Comparison of ENCODE assay signal across 18 mouse cellular contexts in the genomic region with DNA sequence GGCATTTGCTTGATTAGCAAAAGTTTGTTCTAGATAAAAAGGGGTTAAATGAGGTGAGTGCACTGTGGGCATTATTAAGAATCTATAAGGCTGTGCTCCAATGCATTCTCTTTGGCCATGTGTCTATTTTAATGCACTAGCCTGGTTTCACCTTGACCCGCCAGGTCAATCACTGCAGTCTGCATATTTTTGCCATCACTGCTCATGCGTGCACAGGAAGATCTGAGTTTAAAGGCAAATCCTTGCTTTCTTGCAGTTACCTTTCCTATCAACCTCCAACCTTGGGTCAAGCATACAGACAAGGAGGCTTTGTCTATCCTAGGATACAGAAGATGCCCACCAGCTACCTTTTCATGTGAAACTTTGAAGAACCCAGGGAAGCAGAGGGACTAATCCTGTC. TPM values are rescaled to one million over a fixed set of nuclear protein-coding genes. Genes with fewer than 3 reads are reported as not detected.
DNase-seq lines count a peak whose midpoint lies in the region; ATAC-seq lines count a peak whose summit lies in the region.
"Had no signal": no experiment of that assay in that cellular context is flagged by ENCODE, and none has a peak within 500 bp of the region (broad histone marks: within the 10 kb centered on the region; RNA-seq: fewer than 3 reads in every experiment).

No protein-coding gene starts in this region.

- ATAC-seq in kidney, embryonic 16.5 days (ENCODE audit: low FRiP score, low TSS enrichment) = no peak
- ATAC-seq in CD4-positive, CD25-positive, alpha-beta regulatory T cell, adult 4 months = no peak
- ATAC-seq: forebrain, embryonic 15.5 days had no signal

- H3K27me3 ChIP-seq in kidney, embryonic 16.5 days (ENCODE audit: insufficient read depth, low read length) = no peaks in the 10 kb centered on the region
- no peaks in the 10 kb centered on the region for H3K27me3 ChIP-seq in limb, embryonic 10.5 days (ENCODE audit: low read depth, poor library complexity, severe bottlenecking)
- H3K27me3 ChIP-seq: embryonic facial prominence, embryonic 12.5 days; forebrain, embryonic 15.5 days had no signal

- no peak overlapping the region for H3K4me3 ChIP-seq in kidney, embryonic 16.5 days (ENCODE audit: low read length)
- no peak overlapping the region for H3K4me3 ChIP-seq in limb, embryonic 10.5 days
- H3K4me3 ChIP-seq: embryonic facial prominence, embryonic 12.5 days; forebrain, embryonic 15.5 days; hindbrain, embryonic 10.5 days had no signal

- no peaks in the 10 kb centered on the region for H3K4me1 ChIP-seq in kidney, embryonic 16.5 days (ENCODE audit: insufficient read depth, low read length)
- peaks cover 4% of the 10 kb centered on the region for H3K4me1 ChIP-seq in limb, embryonic 10.5 days
- H3K4me1 ChIP-seq: embryonic facial prominence, embryonic 12.5 days; forebrain, embryonic 15.5 days; hindbrain, embryonic 10.5 days had no signal

- H3K9me3 ChIP-seq in kidney, embryonic 16.5 days (ENCODE audit: low read length) = no peaks in the 10 kb centered on the region
- H3K9me3 ChIP-seq in limb, embryonic 10.5 days (replicated peaks) = no peaks in the 10 kb centered on the region
- H3K9me3 ChIP-seq: embryonic facial prominence, embryonic 12.5 days; forebrain, embryonic 15.5 days; hindbrain, embryonic 10.5 days had no signal

- 64% methylated on average over 2 of the region's 2 CpGs for WGBS in kidney, embryonic 16.5 days
- WGBS in limb, embryonic 10.5 days = 91% methylated on average over 2 of the region's 2 CpGs

- H3K4me2 ChIP-seq in kidney, embryonic 16.5 days (replicated peaks; ENCODE audit: low read depth, low read length) = no peak overlapping the region
- H3K4me2 ChIP-seq: embryonic facial prominence, embryonic 12.5 days; forebrain, embryonic 15.5 days; heart, embryonic 11.5 days; hindbrain, embryonic 14.5 days had no signal

- no peak overlapping the region for H3K9ac ChIP-seq in kidney, embryonic 16.5 days (replicated peaks; ENCODE audit: low read length)
- H3K9ac ChIP-seq: embryonic facial prominence, embryonic 12.5 days; forebrain, embryonic 15.5 days; hindbrain, embryonic 14.5 days had no signal

- DNase-seq in kidney, adult 11 months = peak; percentile 63
- DNase-seq in kidney, adult 8-10 months = peak; percentile 51 to 60
- DNase-seq in kidney, postnatal 14 days = peak; percentile 58
- no peak for DNase-seq in limb, embryonic 10.5 days (ENCODE audit: low spot score)
- no peak for DNase-seq in MN1 (ENCODE audit: low spot score)
- DNase-seq: adrenal gland, postnatal 10 days; cerebellum, adult 11 months; cerebellum, adult 9-10 months; cerebellum, postnatal 25 days; gastrocnemius, postnatal 10 days; heart, adult 18-20 months had no signal

- H3K36me3 ChIP-seq in kidney, embryonic 16.5 days (ENCODE audit: insufficient read depth, low read length) = no peaks in the 10 kb centered on the region
- H3K36me3 ChIP-seq in limb, embryonic 10.5 days = no peaks in the 10 kb centered on the region
- H3K36me3 ChIP-seq: embryonic facial prominence, embryonic 12.5 days; forebrain, embryonic 15.5 days; hindbrain, embryonic 10.5 days had no signal

- H3K27ac ChIP-seq in kidney, embryonic 16.5 days (ENCODE audit: low read length) = no peak overlapping the region
- H3K27ac ChIP-seq in limb, embryonic 10.5 days = no peak overlapping the region
- H3K27ac ChIP-seq: embryonic facial prominence, embryonic 12.5 days; forebrain, embryonic 15.5 days; hindbrain, embryonic 10.5 days; hindbrain, embryonic 14.5 days had no signal

RNA-seq across cellular contexts. Expression of a gene that starts 20.5 kb away (rescaled TPM):
- 100 and 112 TPM in 2 replicates for polyA plus RNA-seq in kidney, embryonic 16.5 days (2015; fragmentation: Nextera tagmentation; extraction: Ambion mirVana)
- polyA plus RNA-seq in CD4-positive, CD25-positive, alpha-beta regulatory T cell, adult 4 months (2017; shearing (Covaris generic)) = 10 to 100 TPM; 45.2 to 48.8 TPM
- polyA plus RNA-seq in limb, embryonic 10.5 days (2016; fragmentation: Nextera tagmentation; extraction: Ambion mirVana) = 110 and 116 TPM in 2 replicates

Comparison
In these comparisons a context has a peak if more than half of its experiments do, and no peak if none do; other contexts are left out.
1. DNase-seq: peak in kidney, adult 11 months (single experiment), kidney, adult 8-10 months (2 of 2) and kidney, postnatal 14 days (single experiment); none in limb, embryonic 10.5 days (single experiment) and MN1 (single experiment).